Mouse (Mus musculus) heart, adult 8-10 months (tissue): Measurements from ENCODE around the gene Fbxl12. TPM values are rescaled to one million over a fixed set of nuclear protein-coding genes. Genes with fewer than 3 reads are reported as not detected.

ENCODE experiments used
- DNase-seq: peaks from one replicate; pipeline ENCODE4 v3.0.0; 2022; ENCODE audit warnings: low spot score
- total RNA-seq, 4 experiments: library from RNA; stranded (reverse); gene quantifications; 2 replicates each; pipeline ENCODE4 v1.2.4; 2022

The Fbxl12 gene
- total RNA-seq, 4 experiments from 2014 or later: 8.2 to 11.4 (median 10.2) TPM

GRCm38 (mm10) chr9:20571060-20571459 lies 73.5 kb downstream of the Fbxl12 start:
- no peak for DNase-seq

Other genes starting within 250 kb of the Fbxl12 start
- 1 to 10 TPM; 5.8 to 8.3 (median 6.4) TPM for gene Zfp26, start 184.6 kb downstream of the Fbxl12 start, total RNA-seq
- gene Zfp426, start 152.0 kb downstream of the Fbxl12 start, total RNA-seq: 10 to 100 TPM in 2 of 4 experiments, 1 to 10 TPM in 2; 9.3 to 11.2 (median 9.9) TPM
- gene Zfp266, start 123.3 kb downstream of the Fbxl12 start, total RNA-seq: 10 to 100 TPM; 20.3 to 28.4 (median 21.8) TPM
- 1 to 10 TPM; 3.2 to 5.7 (median 5.1) TPM for gene Zfp846, start 63.5 kb downstream of the Fbxl12 start, total RNA-seq
- gene Ubl5, start 1.9 kb downstream of the Fbxl12 start, total RNA-seq: 100 to 1,000 TPM; 229 to 288 (median 277) TPM
- gene Pin1, start 7.3 kb upstream of the Fbxl12 start, total RNA-seq: 10 to 100 TPM; 18.2 to 20.3 (median 19.7) TPM
- under 1 TPM in 3 of 4 experiments, not detected in 1; 0.16 to 0.22 (median 0.22) TPM for gene Olfm2, start 101.6 kb upstream of the Fbxl12 start, total RNA-seq
- gene Col5a3, start 170.3 kb upstream of the Fbxl12 start, total RNA-seq: 10 to 100 TPM in 1 of 4 experiments, 1 to 10 TPM in 3; 5.6 to 10.2 (median 6.4) TPM
- gene Rdh8, start 173.7 kb upstream of the Fbxl12 start, total RNA-seq: not detected
- 1 to 10 TPM; 3.4 to 6.0 (median 4.8) TPM for gene A230050P20Rik, start 223.9 kb upstream of the Fbxl12 start, total RNA-seq
- 1 to 10 TPM; 3.7 to 5.7 (median 4.8) TPM for gene Angptl6, start 235.0 kb upstream of the Fbxl12 start, total RNA-seq
- gene Ppan, start 243.4 kb upstream of the Fbxl12 start, total RNA-seq: 1 to 10 TPM; 7.0 to 7.4 (median 7.1) TPM